Mouse (Mus musculus) granulocyte monocyte progenitor cell, adult 5-6 weeks (primary cell): ENCODE results near the gene Poc5. TPM values are rescaled to one million over a fixed set of nuclear protein-coding genes. Genes with fewer than 3 reads are reported as not detected.

Experiments
- total RNA-seq, 2 experiments: library from RNA; stranded (forward) in 1 of 2; stranded (reverse) in 1 of 2; fragments of 200-712, 200-1000 nt in 1 of 2; fragments of >200 nt in 1 of 2; fragmentation: Nextera tagmentation in 1 of 2; gene quantifications; 2 replicates each; pipeline ENCODE4 v1.2.3; 2014 to 2017

Gene Poc5
- total RNA-seq, 2 experiments from 2014 or later = 18.5 to 21.1 TPM

Other genes with a start within 250 kb of the Poc5 start
- gene Ankdd1b, start 82.9 kb downstream of the Poc5 start, total RNA-seq (2014; fragmentation: Nextera tagmentation) = not detected in 2 replicates
- 0.04 TPM in 1 of 2 replicates, not detected in the other for gene Ankdd1b, start 82.9 kb downstream of the Poc5 start, total RNA-seq (2017)
- gene Gm17622, start 102.4 kb downstream of the Poc5 start, total RNA-seq (2014; fragmentation: Nextera tagmentation) = not detected in 2 replicates
- gene Gm17622, start 102.4 kb downstream of the Poc5 start, total RNA-seq (2017) = not detected in 2 replicates
- 11.5 and 15.2 TPM in 2 replicates for gene Polk, start 154.3 kb downstream of the Poc5 start, total RNA-seq (2014; fragmentation: Nextera tagmentation)
- gene Polk, start 154.3 kb downstream of the Poc5 start, total RNA-seq (2017) = 9.9 and 13.3 TPM in 2 replicates
- 30.6 and 31.5 TPM in 2 replicates for gene Col4a3bp, start 154.3 kb downstream of the Poc5 start, total RNA-seq (2014; fragmentation: Nextera tagmentation)
- 37.2 and 54.6 TPM in 2 replicates for gene Col4a3bp, start 154.3 kb downstream of the Poc5 start, total RNA-seq (2017)